Mouse (Mus musculus) E14TG2a.4 (cell line): Measurements from ENCODE around the gene Dnmbp.
"Not testable (repeated sequence)": the region's sequence is repeated elsewhere in the genome, so short reads cannot be mapped to it uniquely, and the experiment has no call there.

Experiments used
- CTCF ChIP-seq: conservative IDR thresholded peaks from 2 replicates; pipeline ENCODE4 v1.5.1; 2014; ENCODE audit warnings: low read length
- NANOG ChIP-seq: IDR thresholded peaks from 2 replicates; pipeline ENCODE4 v1.6.1; 2014; ENCODE audit warnings: borderline replicate concordance, low read length, mixed read lengths
- POU5F1 ChIP-seq: IDR thresholded peaks from 2 replicates; pipeline ENCODE4 v1.6.1; 2014; ENCODE audit warnings: low read length, borderline replicate concordance

DNA sequence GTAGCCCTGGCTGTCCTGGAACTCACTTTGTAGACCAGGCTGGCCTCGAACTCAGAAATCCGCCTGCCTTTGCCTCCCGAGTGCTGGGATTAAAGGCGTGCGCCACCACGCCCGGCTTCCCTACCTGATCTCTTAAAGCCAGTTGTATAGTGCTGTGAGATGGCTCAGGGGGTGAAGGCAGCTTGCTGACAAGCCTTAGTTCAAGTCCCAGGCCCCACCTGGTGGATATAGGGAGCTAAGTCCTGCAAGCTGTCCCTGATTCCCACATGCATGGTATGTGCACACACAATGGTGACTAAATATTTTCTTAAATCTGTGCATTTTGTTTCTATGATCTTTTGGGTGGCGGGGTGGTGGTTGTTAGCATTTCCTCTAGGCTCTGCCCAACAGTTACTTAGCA, 12.9 kb upstream of the Dnmbp start:
- not testable (repeated sequence) for TF ChIP-seq CTCF, POU5F1, NANOG
